Mouse (Mus musculus): Measurements from ENCODE around the gene Arhgap15. TPM values are rescaled to one million over a fixed set of nuclear protein-coding genes. Genes with fewer than 3 reads are reported as not detected.

Arhgap15 gene
- polyA plus RNA-seq, 1 experiment from 2014 or later = 0.20 TPM

DNA sequence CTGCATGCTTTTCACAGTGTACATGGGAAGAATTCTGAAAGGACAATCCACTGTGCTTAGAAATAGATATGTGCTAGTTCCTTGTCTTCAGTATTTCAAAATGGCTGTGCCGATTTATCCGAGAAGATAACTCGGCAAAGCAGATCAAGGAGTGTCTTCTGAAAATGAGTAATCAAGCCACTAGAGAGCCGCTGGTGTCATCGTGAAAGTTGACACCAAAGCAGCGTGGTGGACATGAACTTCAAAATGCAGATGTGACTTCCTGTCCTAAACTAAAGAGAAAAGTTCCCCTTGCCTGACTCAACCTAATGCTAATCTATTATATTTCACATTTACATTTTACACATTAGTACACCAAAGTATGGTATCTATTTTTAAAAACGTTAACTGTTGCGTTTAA is 596.2 kb downstream of the Arhgap15 start:
- Histone ChIP-seq H3K36me3 (ENCODE audit: control insufficient read depth, insufficient read depth, low read length) (no peaks in the 10 kb centered on the region), H3K9me3 (ENCODE audit: control insufficient read depth, low read length) (no peaks in the 10 kb centered on the region), H3K4me3 (ENCODE audit: low read depth, low read length) (no peak overlapping the region), H3K4me1 (replicated peaks; ENCODE audit: control insufficient read depth, insufficient read depth, low read length) (no peaks in the 10 kb centered on the region), H3K27me3 (ENCODE audit: control insufficient read depth, insufficient read depth, low read length) (no peaks in the 10 kb centered on the region), H3K9ac (ENCODE audit: low read length) (no peak overlapping the region), H3K4me2 (ENCODE audit: low read depth, low read length, severe bottlenecking) (no peak overlapping the region), H3K27ac (ENCODE audit: low read depth, low read length) (no peak overlapping the region)
- ATAC-seq (replicated peaks; ENCODE audit: low FRiP score) (no peak), DNase-seq (ENCODE audit: low spot score) (no peak)
- WGBS = 95% methylated on average over 8 of the region's 8 CpGs

DNA sequence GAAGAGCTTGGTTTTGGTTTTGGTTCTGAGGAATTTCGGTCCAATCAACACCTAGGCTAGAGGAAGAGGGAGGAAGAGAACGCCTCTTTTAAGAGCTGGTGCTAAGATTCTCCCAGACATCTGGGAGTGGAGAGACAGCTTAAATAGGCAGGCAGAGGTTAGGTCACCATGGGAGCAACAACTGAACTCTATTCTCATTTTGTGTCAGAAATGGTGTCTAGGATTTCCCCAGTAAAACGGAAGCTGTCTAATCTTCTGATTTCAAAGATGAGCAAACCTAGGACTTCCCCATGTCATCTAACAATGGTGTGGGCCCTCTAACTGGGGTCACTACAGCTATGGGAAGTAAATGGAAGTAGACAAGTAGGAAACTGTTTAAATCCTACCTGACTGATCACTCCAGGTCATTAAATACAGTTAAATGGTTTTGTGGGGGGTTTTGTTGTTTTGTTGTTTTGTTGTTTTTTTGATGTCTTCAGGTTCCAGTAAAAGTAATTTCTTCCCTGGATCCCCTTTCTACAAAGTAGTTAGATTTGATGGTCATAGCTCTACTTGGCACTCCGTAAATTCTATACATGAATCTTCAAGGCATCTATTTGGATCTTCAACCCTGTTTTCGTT is 596.8 kb downstream of the Arhgap15 start:
- Histone ChIP-seq H3K4me3 (ENCODE audit: low read depth, low read length) (no peak overlapping the region), H3K9ac (ENCODE audit: low read length) (no peak overlapping the region), H3K27ac (ENCODE audit: low read depth, low read length) (no peak overlapping the region), H3K27me3 (ENCODE audit: control insufficient read depth, insufficient read depth, low read length) (no peaks in the 10 kb centered on the region), H3K9me3 (ENCODE audit: control insufficient read depth, low read length) (no peaks in the 10 kb centered on the region), H3K4me1 (replicated peaks; ENCODE audit: control insufficient read depth, insufficient read depth, low read length) (no peaks in the 10 kb centered on the region), H3K4me2 (ENCODE audit: low read depth, low read length, severe bottlenecking) (no peak overlapping the region), H3K36me3 (ENCODE audit: control insufficient read depth, insufficient read depth, low read length) (no peaks in the 10 kb centered on the region)
- DNase-seq (ENCODE audit: low spot score) (no peak), ATAC-seq (replicated peaks; ENCODE audit: low FRiP score) (no peak)
- WGBS = 90% methylated on average over 5 of the region's 5 CpGs

DNA sequence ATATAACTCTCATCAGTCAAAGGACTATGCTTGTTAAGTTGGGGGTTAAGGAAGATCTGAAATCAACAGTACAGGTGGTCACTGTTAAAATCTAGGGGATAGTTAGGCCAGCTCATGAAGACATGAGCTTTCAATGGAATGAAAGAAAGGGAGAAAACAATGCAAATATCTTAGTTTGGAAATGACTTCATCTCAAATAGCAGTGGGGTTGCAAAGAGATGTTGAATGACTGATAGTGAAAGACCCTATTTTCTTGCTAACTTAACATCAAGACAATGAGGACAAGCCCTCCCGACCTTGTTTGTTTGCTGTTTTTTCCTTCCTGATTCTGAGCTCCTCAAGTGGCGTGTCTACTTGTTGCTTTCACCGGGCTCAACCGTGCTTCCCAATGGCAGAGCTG is 597.6 kb downstream of the Arhgap15 start:
- Histone ChIP-seq H3K9me3 (ENCODE audit: control insufficient read depth, low read length) (no peaks in the 10 kb centered on the region), H3K36me3 (ENCODE audit: control insufficient read depth, insufficient read depth, low read length) (no peaks in the 10 kb centered on the region), H3K9ac (ENCODE audit: low read length) (no peak overlapping the region), H3K4me2 (ENCODE audit: low read depth, low read length, severe bottlenecking) (no peak overlapping the region), H3K4me3 (ENCODE audit: low read depth, low read length) (no peak overlapping the region), H3K4me1 (replicated peaks; ENCODE audit: control insufficient read depth, insufficient read depth, low read length) (no peaks in the 10 kb centered on the region), H3K27ac (ENCODE audit: low read depth, low read length) (no peak overlapping the region), H3K27me3 (ENCODE audit: control insufficient read depth, insufficient read depth, low read length) (no peaks in the 10 kb centered on the region)
- no peak for DNase-seq (ENCODE audit: low spot score)
- 75% methylated on average over 4 of the region's 4 CpGs for WGBS
- ATAC-seq (replicated peaks; ENCODE audit: low FRiP score) = no peak

GRCm38 (mm10) chr2:44347781-44348180 is 599.2 kb downstream of the Arhgap15 start:
- Histone ChIP-seq H3K9ac (ENCODE audit: low read length) (no peak overlapping the region), H3K27me3 (ENCODE audit: control insufficient read depth, insufficient read depth, low read length) (no peaks in the 10 kb centered on the region), H3K9me3 (ENCODE audit: control insufficient read depth, low read length) (no peaks in the 10 kb centered on the region), H3K4me3 (ENCODE audit: low read depth, low read length) (no peak overlapping the region), H3K4me1 (replicated peaks; ENCODE audit: control insufficient read depth, insufficient read depth, low read length) (no peaks in the 10 kb centered on the region), H3K36me3 (ENCODE audit: control insufficient read depth, insufficient read depth, low read length) (no peaks in the 10 kb centered on the region), H3K27ac (ENCODE audit: low read depth, low read length) (no peak overlapping the region), H3K4me2 (ENCODE audit: low read depth, low read length, severe bottlenecking) (no peak overlapping the region)
- DNase-seq (ENCODE audit: low spot score) (no peak), ATAC-seq (replicated peaks; ENCODE audit: low FRiP score) (no peak)
- 72% methylated on average over 5 of the region's 5 CpGs for WGBS

- Histone ChIP-seq H3K4me3 (ENCODE audit: low read depth, low read length) (no peak overlapping the region), H3K36me3 (ENCODE audit: control insufficient read depth, insufficient read depth, low read length) (no peaks in the 10 kb centered on the region), H3K4me1 (replicated peaks; ENCODE audit: control insufficient read depth, insufficient read depth, low read length) (no peaks in the 10 kb centered on the region), H3K27ac (ENCODE audit: low read depth, low read length) (no peak overlapping the region), H3K9ac (ENCODE audit: low read length) (no peak overlapping the region), H3K9me3 (ENCODE audit: control insufficient read depth, low read length) (no peaks in the 10 kb centered on the region), H3K4me2 (ENCODE audit: low read depth, low read length, severe bottlenecking) (no peak overlapping the region), H3K27me3 (ENCODE audit: control insufficient read depth, insufficient read depth, low read length) (no peaks in the 10 kb centered on the region)
- DNase-seq (ENCODE audit: low spot score) (no peak), ATAC-seq (replicated peaks; ENCODE audit: low FRiP score) (no peak)
- WGBS = 56% methylated on average over 2 of the region's 2 CpGs
These were observed 600.5 kb downstream of the Arhgap15 start for GRCm38 (mm10) chr2:44349101-44349500.

GRCm38 (mm10) chr2:44352885-44353284 is 604.3 kb downstream of the Arhgap15 start:
- H3K4me3 ChIP-seq (ENCODE audit: low read depth, low read length) = no peak overlapping the region
- 82% methylated on average over 7 of the region's 7 CpGs for WGBS
- ATAC-seq (replicated peaks; ENCODE audit: low FRiP score) (no peak), DNase-seq (ENCODE audit: low spot score) (no peak)
- H3K9ac ChIP-seq (ENCODE audit: low read length) = no peak overlapping the region
- H3K27ac ChIP-seq (ENCODE audit: low read depth, low read length) = no peak overlapping the region
- H3K27me3 ChIP-seq (ENCODE audit: control insufficient read depth, insufficient read depth, low read length) = no peaks in the 10 kb centered on the region
- H3K4me2 ChIP-seq (ENCODE audit: low read depth, low read length, severe bottlenecking) = no peak overlapping the region
- H3K9me3 ChIP-seq (ENCODE audit: control insufficient read depth, low read length) = no peaks in the 10 kb centered on the region
- H3K36me3 ChIP-seq (ENCODE audit: control insufficient read depth, insufficient read depth, low read length) = no peaks in the 10 kb centered on the region
- H3K4me1 ChIP-seq (replicated peaks; ENCODE audit: control insufficient read depth, insufficient read depth, low read length) = no peaks in the 10 kb centered on the region

DNA sequence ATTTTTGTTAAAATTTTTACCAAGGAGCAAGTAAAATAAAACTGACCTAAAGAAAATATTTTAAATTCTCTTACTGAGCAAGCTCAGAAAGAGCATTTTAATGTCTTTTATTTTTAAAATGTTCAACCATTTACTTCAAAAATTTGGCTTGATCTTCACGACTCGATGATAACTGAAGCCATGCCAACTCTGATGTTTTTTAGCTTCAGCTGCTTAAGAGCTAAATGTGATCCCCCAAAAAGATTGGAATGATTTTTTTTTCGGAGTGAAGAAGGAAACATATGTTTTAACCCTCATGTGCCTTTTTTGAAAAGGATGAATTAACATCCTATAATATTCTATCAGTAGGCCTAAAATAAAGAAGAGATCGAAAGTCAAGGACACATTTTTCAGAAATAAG is 605.0 kb downstream of the Arhgap15 start:
- Histone ChIP-seq H3K4me1 (replicated peaks; ENCODE audit: control insufficient read depth, insufficient read depth, low read length) (no peaks in the 10 kb centered on the region), H3K4me2 (ENCODE audit: low read depth, low read length, severe bottlenecking) (no peak overlapping the region), H3K4me3 (ENCODE audit: low read depth, low read length) (no peak overlapping the region), H3K9me3 (ENCODE audit: control insufficient read depth, low read length) (no peaks in the 10 kb centered on the region), H3K27ac (ENCODE audit: low read depth, low read length) (no peak overlapping the region), H3K27me3 (ENCODE audit: control insufficient read depth, insufficient read depth, low read length) (no peaks in the 10 kb centered on the region), H3K9ac (ENCODE audit: low read length) (no peak overlapping the region), H3K36me3 (ENCODE audit: control insufficient read depth, insufficient read depth, low read length) (no peaks in the 10 kb centered on the region)
- WGBS = 95% methylated on average over 4 of the region's 4 CpGs
- DNase-seq (ENCODE audit: low spot score) = no peak
- no peak for ATAC-seq (replicated peaks; ENCODE audit: low FRiP score)

GRCm38 (mm10) chr2:44354786-44355185 is 606.2 kb downstream of the Arhgap15 start:
- DNase-seq (ENCODE audit: low spot score) (no peak), ATAC-seq (replicated peaks; ENCODE audit: low FRiP score) (no peak)
- Histone ChIP-seq H3K4me3 (ENCODE audit: low read depth, low read length) (no peak overlapping the region), H3K36me3 (ENCODE audit: control insufficient read depth, insufficient read depth, low read length) (no peaks in the 10 kb centered on the region), H3K27me3 (ENCODE audit: control insufficient read depth, insufficient read depth, low read length) (no peaks in the 10 kb centered on the region), H3K4me2 (ENCODE audit: low read depth, low read length, severe bottlenecking) (no peak overlapping the region), H3K9ac (ENCODE audit: low read length) (no peak overlapping the region), H3K9me3 (ENCODE audit: control insufficient read depth, low read length) (no peaks in the 10 kb centered on the region), H3K27ac (ENCODE audit: low read depth, low read length) (no peak overlapping the region), H3K4me1 (replicated peaks; ENCODE audit: control insufficient read depth, insufficient read depth, low read length) (no peaks in the 10 kb centered on the region)
- 91% methylated on average over 4 of the region's 4 CpGs for WGBS

- Histone ChIP-seq H3K9ac (ENCODE audit: low read length) (no peak overlapping the region), H3K36me3 (ENCODE audit: control insufficient read depth, insufficient read depth, low read length) (no peaks in the 10 kb centered on the region), H3K27me3 (ENCODE audit: control insufficient read depth, insufficient read depth, low read length) (no peaks in the 10 kb centered on the region), H3K4me1 (replicated peaks; ENCODE audit: control insufficient read depth, insufficient read depth, low read length) (no peaks in the 10 kb centered on the region), H3K4me2 (ENCODE audit: low read depth, low read length, severe bottlenecking) (no peak overlapping the region), H3K4me3 (ENCODE audit: low read depth, low read length) (no peak overlapping the region), H3K9me3 (ENCODE audit: control insufficient read depth, low read length) (no peaks in the 10 kb centered on the region), H3K27ac (ENCODE audit: low read depth, low read length) (no peak overlapping the region)
- ATAC-seq (replicated peaks; ENCODE audit: low FRiP score) = no peak
- no peak for DNase-seq (ENCODE audit: low spot score)
- WGBS = 70% methylated on average over 11 of the region's 11 CpGs
These were observed 606.7 kb downstream of the Arhgap15 start for GRCm38 (mm10) chr2:44355316-44355715.

All from forebrain, embryonic 11.5 days (tissue).